Mouse (Mus musculus) G1E (cell line): ENCODE results near the gene Cyb5rl.

ENCODE experiments used
- CTCF ChIP-seq: IDR thresholded peaks from 2 replicates; pipeline ENCODE4 v1.5.1; 2012; ENCODE audit warnings: low read depth, low read length, inconsistent platforms, mixed read lengths
- GATA1 ChIP-seq: IDR thresholded peaks from 2 replicates; pipeline ENCODE4 v1.6.1; 2012; ENCODE audit warnings: borderline replicate concordance, low read length, inconsistent platforms, mixed read lengths
- POLR2AphosphoS5 ChIP-seq: IDR thresholded peaks from 2 replicates; pipeline ENCODE4 v1.6.1; 2012; ENCODE audit warnings: low read depth, low read length, inconsistent platforms; ENCODE audit not compliant: insufficient replicate concordance

GRCm38 (mm10) chr4:107130534-107130933 is 63.7 kb downstream of the Cyb5rl start:
- no peak for TF ChIP-seq CTCF
- TF ChIP-seq POLR2AphosphoS5, result no peak
- TF ChIP-seq GATA1, result no peak
